Comparison of ENCODE assay signal across 23 mouse cellular contexts in the genomic region with DNA sequence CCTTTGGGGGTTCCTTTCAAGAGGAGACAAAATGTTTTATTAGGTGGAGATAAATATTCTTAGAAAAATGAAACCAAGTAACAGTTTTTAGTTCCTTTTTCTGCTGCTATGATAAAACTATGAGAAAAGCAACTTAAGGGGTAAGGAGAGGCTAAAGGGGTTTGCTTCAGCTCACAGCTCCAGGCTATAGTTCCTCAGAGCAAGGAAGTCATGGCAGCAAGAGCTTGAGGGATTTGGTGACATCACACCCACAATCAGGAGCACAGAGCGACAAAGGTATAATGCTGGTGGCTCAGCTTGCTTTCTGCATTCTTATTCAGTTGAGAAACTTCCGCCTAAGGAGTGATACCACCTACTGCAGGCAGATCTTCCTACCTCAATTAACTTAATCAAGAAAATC. TPM values are rescaled to one million over a fixed set of nuclear protein-coding genes. Genes with fewer than 3 reads are reported as not detected.
"Had no signal": no experiment of that assay in that cellular context is flagged by ENCODE, and none has a peak within 500 bp of the region (broad histone marks: within the 10 kb centered on the region; RNA-seq: fewer than 3 reads in every experiment).

No protein-coding gene starts in this region.

- H3K4me1 ChIP-seq: limb, embryonic 12.5 days had no signal

- ATAC-seq: hindbrain, postnatal 0 days; intestine, embryonic 15.5 days; intestine, postnatal 0 days had no signal

- H3K36me3 ChIP-seq: heart, embryonic 15.5 days; hindbrain, embryonic 13.5 days; intestine, embryonic 15.5 days had no signal

- H3K4me3 ChIP-seq: heart, adult 2 months; heart, embryonic 13.5 days; heart, embryonic 15.5 days; hindbrain, embryonic 13.5 days; hindbrain, embryonic 15.5 days; intestine, embryonic 15.5 days; layer of hippocampus, adult 2 months; left cerebral cortex, adult 2 months; limb, embryonic 10.5 days; limb, embryonic 12.5 days had no signal

- H3K27me3 ChIP-seq: heart, embryonic 13.5 days; heart, embryonic 15.5 days; hindbrain, embryonic 13.5 days; hindbrain, embryonic 15.5 days; intestine, embryonic 15.5 days; limb, embryonic 12.5 days had no signal

- DNase-seq: gastrocnemius, postnatal 25 days; heart, adult 11 months; heart, adult 2 months; heart, postnatal 14 days; heart, postnatal 36 days; kidney, adult 18-20 months; kidney, adult 8-10 months; kidney, postnatal 10 days; kidney, postnatal 25 days; kidney, postnatal 4 days; liver had no signal

- H3K9me3 ChIP-seq: heart, embryonic 13.5 days; heart, embryonic 15.5 days; hindbrain, embryonic 13.5 days; hindbrain, embryonic 15.5 days; intestine, embryonic 15.5 days; limb, embryonic 10.5 days; limb, embryonic 12.5 days had no signal

- H3K9ac ChIP-seq: heart, embryonic 13.5 days; heart, embryonic 15.5 days; hindbrain, embryonic 13.5 days; hindbrain, embryonic 15.5 days; intestine, embryonic 15.5 days; limb, embryonic 12.5 days had no signal

- H3K27ac ChIP-seq: heart, adult 2 months; heart, embryonic 13.5 days; heart, embryonic 15.5 days; hindbrain, embryonic 13.5 days; hindbrain, embryonic 15.5 days; hindbrain, postnatal 0 days; intestine, embryonic 15.5 days; layer of hippocampus, adult 2 months; left cerebral cortex, adult 2 months; limb, embryonic 10.5 days; limb, embryonic 12.5 days had no signal

RNA-seq across cellular contexts. Expression of a gene that starts 20.8 kb away (rescaled TPM):
- total RNA-seq: hematopoietic stem cell, adult 5-6 weeks had no signal
